Mouse (Mus musculus) left cerebral cortex, postnatal 4 days (tissue): ENCODE measurements around the gene 1700018G05Rik. TPM values are rescaled to one million over a fixed set of nuclear protein-coding genes. Genes with fewer than 3 reads are reported as not detected.
A peak's percentile ranks its signal among the peaks of the same experiment; 100 is the strongest.
"Not testable (repeated sequence)": the region's sequence is repeated elsewhere in the genome, so short reads cannot be mapped to it uniquely, and the experiment has no call there.

Source experiments
- DNase-seq: peaks from one replicate; pipeline ENCODE4 v3.0.0-alpha.2; 2022
- intact Hi-C: fragments of 180-260 bp; cut with DNase I; formaldehyde crosslinking; loops from one replicate; pipeline ENCODE4 v1.15.1; 2025
- total RNA-seq, 2 experiments: library from RNA; stranded (reverse); gene quantifications; 2 replicates each; pipeline ENCODE4 v1.2.3; 2021

1700018G05Rik gene
- not detected for total RNA-seq

DNA sequence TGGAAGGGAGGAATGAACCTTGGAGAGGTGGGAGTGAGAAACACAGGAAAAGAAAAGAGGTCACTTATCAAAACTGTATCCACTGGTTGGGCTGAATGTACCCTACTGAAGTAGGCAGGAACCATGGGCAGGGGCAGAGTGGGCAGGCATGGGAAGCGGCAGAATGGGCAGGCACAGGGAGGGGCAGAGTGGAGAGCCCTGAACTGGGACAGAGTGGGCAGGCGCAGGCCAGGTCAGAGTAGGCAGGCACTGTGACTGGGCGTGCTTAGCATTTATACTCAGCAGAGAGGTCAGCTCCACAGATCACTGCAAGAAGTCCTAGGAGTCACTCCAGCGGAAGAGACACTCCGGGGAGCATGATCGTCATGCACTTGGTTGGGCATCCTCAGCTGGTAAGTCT, at the start of gene 1700018G05Rik:
Gene 1700018G05Rik, plus strand, starts transcription at position 301 of the 400 bp plus-strand sequence.
- DNase-seq, intact Hi-C loops: not testable (repeated sequence)

DNA sequence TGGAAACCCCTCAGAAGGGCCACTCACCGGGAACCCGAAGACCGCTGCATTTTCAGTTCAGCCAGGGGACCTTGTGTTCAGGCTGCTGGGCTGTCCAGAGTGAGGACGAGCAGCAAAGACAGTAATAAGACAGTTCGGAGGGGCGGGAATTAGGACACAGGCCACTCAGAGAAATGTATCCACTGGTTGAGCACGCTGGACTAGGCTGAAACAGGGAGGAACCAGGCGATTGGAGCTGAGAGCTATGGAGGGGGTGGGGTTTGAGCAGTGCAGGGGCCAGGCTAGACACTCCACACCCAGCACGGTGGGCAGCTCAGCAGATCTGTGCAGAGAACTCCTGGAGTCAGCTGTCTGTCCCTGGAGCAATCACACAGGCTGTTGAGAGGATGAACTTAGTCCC, 19.6 kb upstream of the 1700018G05Rik start, which contains the start of the genes Dmrtc1a and 1700011M02Rik:
Gene Dmrtc1a, minus strand, starts transcription at position 101 of the 400 bp plus-strand sequence.
Gene 1700011M02Rik, plus strand, starts transcription at position 319 of the 400 bp plus-strand sequence.
- DNase-seq, intact Hi-C loops: not testable (repeated sequence)

DNA sequence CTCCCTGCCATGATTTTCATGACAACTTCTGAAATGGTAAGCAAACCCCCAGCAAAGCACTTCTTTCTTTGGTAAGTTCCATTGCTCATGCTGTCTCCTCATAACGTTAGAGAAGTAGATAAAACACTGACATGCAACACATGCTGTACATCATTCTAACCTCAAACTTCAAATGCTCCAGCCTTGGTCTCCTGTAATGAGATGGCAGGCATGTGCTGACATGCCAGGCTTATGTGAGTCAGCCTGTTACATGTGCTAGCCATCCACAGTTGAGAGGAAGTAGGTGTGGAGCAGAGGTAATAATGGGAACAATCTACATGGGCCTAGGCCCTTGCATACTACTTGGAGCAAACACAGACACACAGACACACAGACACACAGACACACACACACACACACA, 13.3 kb upstream of the 1700018G05Rik start:
- intact Hi-C loops, DNase-seq: not testable (repeated sequence)

DNA sequence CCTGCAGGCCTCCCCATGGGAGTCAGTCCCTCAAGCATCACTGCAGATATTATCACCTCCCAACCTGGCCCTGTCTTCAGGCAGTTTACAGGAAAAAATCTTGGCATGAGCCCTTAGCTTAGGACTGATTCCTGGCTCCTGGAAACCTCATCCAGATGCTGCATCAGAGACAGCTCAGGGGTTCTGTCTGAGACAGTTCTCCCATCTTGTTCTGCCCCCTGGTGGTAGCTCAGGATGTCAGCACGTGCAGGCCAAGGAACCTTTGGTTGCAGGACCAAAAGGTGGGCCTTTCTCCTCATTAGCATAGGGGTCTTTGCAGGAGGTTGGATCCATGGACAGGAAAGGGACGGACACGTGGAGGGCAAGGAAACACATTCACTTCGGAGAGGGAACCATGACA, 1.5 kb upstream of the 1700018G05Rik start:
- peak; percentile 32 for DNase-seq
- intact Hi-C loops: not testable (repeated sequence)

DNA sequence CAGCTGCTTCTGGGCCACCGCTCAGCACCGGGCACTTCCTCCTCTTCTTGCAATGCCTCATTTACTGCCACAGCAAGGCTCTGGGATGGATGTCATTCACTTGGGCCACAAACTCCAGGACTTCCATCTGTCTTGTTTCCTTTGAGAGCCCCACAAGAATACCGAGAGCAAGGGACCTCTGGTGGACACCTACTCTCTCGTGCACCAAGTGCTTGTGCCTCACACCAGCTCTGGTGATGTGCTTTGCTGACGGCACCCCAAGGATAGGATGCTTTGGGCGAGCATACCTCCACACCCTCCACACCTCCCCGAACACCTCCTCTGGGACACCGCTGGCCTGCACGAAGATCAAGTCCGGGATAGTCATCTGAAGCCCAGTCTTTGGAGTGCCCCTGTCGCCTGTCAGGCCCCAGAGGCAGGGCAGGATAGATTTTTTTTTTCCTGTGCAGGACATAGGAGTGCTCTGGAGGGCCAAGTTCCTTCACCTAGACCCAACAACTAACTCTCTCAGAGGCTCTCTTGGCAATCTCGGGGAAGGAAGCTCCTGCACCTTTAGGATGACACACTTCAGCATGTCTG, 4.9 kb downstream of the 1700018G05Rik start:
- DNase-seq: no peak
- intact Hi-C loops: no loop called here

DNA sequence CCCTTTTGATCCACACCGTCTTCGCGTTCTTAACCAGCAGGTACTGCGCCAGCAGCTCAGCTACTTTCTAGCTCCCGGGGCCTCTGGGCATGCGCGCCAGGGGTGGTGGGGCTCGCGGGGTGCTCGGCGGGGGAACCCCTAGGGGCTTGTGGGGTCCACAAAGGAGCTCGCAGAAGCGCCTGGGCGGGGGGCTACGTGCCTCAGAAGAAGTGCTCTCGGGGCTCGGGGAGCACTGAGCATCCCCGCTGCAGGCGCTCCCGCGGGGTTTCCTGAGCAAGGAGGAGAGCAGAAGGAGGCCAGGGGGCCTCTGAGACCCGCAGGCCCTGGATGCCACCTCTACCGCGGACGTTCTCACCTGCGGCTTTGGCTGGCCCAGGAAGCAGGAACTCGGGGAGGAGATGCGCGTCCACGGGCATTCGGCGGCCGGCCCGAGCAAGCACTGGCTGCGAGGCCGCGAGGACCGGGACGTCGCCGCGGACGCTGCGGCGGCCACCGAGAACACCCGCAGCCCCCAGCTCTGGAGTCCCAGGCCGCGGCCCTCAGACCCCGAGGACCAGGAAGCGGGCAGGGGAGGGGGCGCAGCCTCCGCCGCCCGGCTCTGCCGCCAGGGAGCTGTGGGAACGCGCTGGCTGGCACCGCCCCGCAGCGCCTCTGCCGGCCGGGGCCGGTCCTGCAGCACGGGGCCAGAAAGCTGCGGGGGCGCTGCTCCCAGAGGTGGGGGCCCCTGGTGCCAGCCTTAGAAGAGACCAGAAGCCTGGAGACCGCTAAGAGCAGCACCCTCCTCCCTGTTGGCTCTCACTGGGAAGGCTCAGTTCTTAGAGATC, 5.6 kb downstream of the 1700018G05Rik start:
- intact Hi-C loops: no loop called here
- DNase-seq: peak; percentile 58

DNA sequence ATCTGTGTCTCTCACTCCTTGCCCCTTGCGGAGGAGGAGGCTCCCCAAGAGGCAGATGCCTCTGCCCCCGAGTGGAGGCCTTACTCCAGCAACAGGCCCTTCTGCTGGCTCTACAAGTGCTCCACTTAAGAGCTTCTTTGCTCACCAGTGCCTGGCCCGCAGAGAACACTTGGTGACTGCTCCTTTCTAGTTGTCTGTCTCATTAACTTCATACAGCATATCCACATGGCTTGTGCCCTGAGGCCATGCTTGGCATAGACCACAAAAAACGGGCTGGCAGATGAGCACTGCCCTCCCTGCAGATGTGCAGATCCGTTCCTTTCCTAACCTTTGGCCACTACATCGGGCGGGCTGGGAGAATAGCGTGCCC, 6.2 kb downstream of the 1700018G05Rik start:
- intact Hi-C loops: no loop called here
- no peak for DNase-seq

DNA sequence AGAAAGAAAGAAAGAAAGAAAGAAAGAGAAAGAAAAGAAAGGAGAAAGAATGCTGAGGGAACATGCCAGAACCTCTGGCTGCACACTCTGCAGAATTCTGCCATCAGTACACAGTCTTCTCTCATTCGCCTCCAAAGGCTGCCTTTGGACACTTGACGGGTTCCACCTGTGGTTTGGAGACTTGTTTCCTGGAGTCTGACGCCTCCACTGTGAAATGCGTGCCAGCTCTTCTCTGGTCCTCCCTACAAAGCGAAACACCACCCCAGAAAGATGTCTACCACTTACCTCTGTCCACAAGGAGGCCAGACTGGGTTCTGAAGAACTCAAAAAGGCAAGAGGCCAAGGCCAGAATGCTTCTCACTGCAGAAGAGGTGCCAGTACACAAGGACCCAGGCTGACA, 8.6 kb downstream of the 1700018G05Rik start:
- no peak for DNase-seq
- intact Hi-C loops: no loop called here

DNA sequence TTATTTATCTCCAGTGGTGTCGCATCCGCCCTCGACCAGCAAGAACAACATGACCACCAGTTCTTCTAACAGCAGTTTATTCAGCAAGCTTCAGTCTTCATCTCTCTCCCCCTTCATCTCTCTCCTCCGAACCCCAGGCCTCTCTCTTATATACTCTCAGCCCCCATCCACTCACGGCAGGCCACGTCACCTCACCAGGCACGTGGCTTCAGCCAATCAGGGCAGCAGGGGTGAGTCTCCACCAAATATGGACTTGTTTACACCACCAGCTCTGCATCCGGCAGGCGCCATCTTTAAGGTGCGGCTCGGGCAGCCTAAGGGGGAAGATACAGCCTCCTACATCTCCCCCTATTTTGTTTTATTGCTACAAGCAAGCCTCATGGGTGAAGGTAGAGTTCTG, 22.0 kb downstream of the 1700018G05Rik start:
- intact Hi-C loops: loop anchor here (10.0 kb wide), 2 partner anchors 165 to 235 kb away; partner anchors contain the start of gene Nap1l2
- not testable (repeated sequence) for DNase-seq

DNA sequence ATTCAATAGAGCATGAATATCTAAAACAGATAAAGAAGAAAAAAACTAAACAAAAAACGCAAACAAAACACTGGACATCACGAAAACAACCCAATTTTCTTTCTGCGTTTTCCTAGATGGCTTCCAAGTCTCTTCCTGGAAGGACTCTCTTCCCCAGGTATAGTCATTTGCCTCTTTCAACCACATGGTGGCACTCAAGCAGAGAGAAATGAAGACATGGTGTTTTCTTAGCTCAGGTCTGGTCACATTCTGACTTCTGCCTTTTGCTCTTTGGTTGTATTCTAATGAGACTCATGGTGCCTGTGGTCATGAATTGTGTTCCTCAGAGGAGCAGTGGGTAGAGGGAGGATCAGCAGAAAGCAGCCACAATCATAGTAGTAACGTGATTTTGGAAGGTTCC, 30.7 kb downstream of the 1700018G05Rik start:
- intact Hi-C loops: loop anchor here (10.0 kb wide), 2 partner anchors 156 to 226 kb away; partner anchors contain the start of gene Nap1l2
- DNase-seq: peak; percentile 6

DNA sequence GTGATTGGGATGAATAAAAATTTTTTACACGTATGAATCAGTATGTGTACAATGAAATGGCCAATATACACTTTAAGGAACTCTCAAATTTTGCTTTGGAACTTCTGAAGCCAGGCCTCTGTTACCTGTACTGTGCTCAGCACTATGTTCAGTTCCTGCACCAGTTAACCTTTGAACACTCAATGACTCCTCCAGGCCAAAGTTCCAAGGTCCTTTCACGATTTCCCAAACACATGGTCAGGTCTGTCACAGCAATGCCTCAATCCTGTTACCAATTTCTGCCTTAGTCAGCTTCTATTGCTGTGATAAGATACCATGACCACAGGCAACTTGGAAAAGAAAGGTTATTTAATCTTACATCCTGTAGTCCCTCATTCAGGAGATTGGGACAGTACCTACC, 32.4 kb downstream of the 1700018G05Rik start:
- no peak for DNase-seq
- intact Hi-C loops: no loop called here

Other genes with a start within 250 kb of the 1700018G05Rik start
- not detected for gene Gm3880, start 241.4 kb upstream of the 1700018G05Rik start, total RNA-seq
- gene Gm9112, start 220.7 kb upstream of the 1700018G05Rik start, total RNA-seq: not detected
- not detected for gene Dmrtc1b, start 220.5 kb upstream of the 1700018G05Rik start, total RNA-seq
- not detected for gene Dmrtc1c1, start 125.4 kb upstream of the 1700018G05Rik start, total RNA-seq
- not detected for gene Dmrtc1c2, start 73.8 kb upstream of the 1700018G05Rik start, total RNA-seq
- gene 1700031F05Rik, start 60.4 kb upstream of the 1700018G05Rik start, total RNA-seq: not detected
- gene Dmrtc1a, start 19.7 kb upstream of the 1700018G05Rik start, total RNA-seq: 1 to 10 TPM; 1.2 to 1.3 TPM
- not detected for gene 1700011M02Rik, start 19.5 kb upstream of the 1700018G05Rik start, total RNA-seq